Mouse (Mus musculus): ENCODE results near the gene Slco4c1.

DNA sequence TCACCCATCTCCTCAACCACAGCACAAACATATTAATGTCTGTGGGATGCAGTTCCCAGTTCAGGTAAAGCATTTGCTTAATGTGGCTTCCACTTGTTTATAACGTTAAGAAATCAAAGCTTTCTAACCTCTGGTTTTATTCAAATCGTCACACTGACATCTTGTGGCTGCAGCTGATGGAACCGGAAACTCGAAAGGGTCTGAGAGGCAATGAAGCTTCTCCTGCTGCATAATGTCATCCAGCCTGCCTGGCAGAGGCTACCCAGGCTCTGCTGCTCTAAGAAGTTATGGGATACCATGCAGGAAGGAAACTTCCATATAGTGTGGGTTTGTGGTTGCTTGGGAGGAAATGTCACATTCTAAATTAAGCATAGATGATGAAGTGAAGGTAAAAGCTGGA is 103.7 kb downstream of the Slco4c1 start:
- TF ChIP-seq POLR2A (IDR thresholded peaks at IDR 0.05; ENCODE audit: insufficient read length, low read depth) (no peak), TCF3 (IDR thresholded peaks at IDR 0.05; ENCODE audit: insufficient read length, low read depth) (no peak), CEBPB (IDR thresholded peaks at IDR 0.05; ENCODE audit: insufficient read depth, poor library complexity, severe bottlenecking) (no peak), REST (IDR thresholded peaks at IDR 0.05; ENCODE audit: insufficient read depth, insufficient read length) (no peak), E2F4 (IDR thresholded peaks at IDR 0.05; ENCODE audit: insufficient read depth) (no peak), TCF12 (IDR thresholded peaks at IDR 0.05; ENCODE audit: insufficient read depth, poor library complexity, severe bottlenecking) (no peak), MYOD1 (IDR thresholded peaks at IDR 0.05; ENCODE audit: control insufficient read depth in 1 of 3, insufficient read length in 2 of 3, low read depth in 2 of 3) (no peak), USF1 (IDR thresholded peaks at IDR 0.05; ENCODE audit: low read depth) (no peak), MYOG (IDR thresholded peaks at IDR 0.05; ENCODE audit: control insufficient read depth in 1 of 3, insufficient read depth in 1 of 3, insufficient read length in 2 of 3, low read depth in 2 of 3) (no peak), POLR2AphosphoS2 (IDR thresholded peaks at IDR 0.05; ENCODE audit: insufficient read length, low read depth) (no peak), MAX (IDR thresholded peaks at IDR 0.05; ENCODE audit: low read depth) (no peak)
